Mouse (Mus musculus) E14TG2a.4 (cell line): Measurements from ENCODE around the gene Rbbp7.

ENCODE experiments used
- CTCF ChIP-seq: conservative IDR thresholded peaks from 2 replicates; pipeline ENCODE4 v1.5.1; 2014; ENCODE audit warnings: low read length
- NANOG ChIP-seq: IDR thresholded peaks from 2 replicates; pipeline ENCODE4 v1.6.1; 2014; ENCODE audit warnings: borderline replicate concordance, low read length, mixed read lengths

- no peak for TF ChIP-seq CTCF
- no peak for TF ChIP-seq NANOG
These were observed 719 bp upstream of the Rbbp7 start for GRCm38 (mm10) chrX:162759251-162760114.
